Mouse (Mus musculus) stomach, embryonic 15.5 days (tissue): ENCODE measurements around the gene Hdac7. TPM values are rescaled to one million over a fixed set of nuclear protein-coding genes. Genes with fewer than 3 reads are reported as not detected.

Source experiments
- ATAC-seq: fragments of 200-750 bp; cut with Nextera tagmentation; 2 replicates; pipeline ENCODE4 v1.8.0; 2017; ENCODE audit warnings: low read depth, moderate number of reproducible peaks, moderate TSS enrichment; ENCODE audit not compliant: insufficient read depth, low FRiP score
- H3K27ac ChIP-seq: fragments of 300-500 bp; sonication (generic); 2 replicates; pipeline ENCODE4 v1.5.1; 2015; ENCODE audit warnings: mild to moderate bottlenecking, inconsistent platforms
- H3K27me3 ChIP-seq: fragments of 300-500 bp; sonication (generic); replicated peaks from 2 replicates; pipeline ENCODE4 v1.6.1; 2015; ENCODE audit warnings: inconsistent platforms
- H3K36me3 ChIP-seq: fragments of 300-500 bp; sonication (generic); 2 replicates; pipeline ENCODE4 v1.6.1; 2015; ENCODE audit warnings: inconsistent platforms
- H3K4me1 ChIP-seq: fragments of 300-500 bp; sonication (generic); 2 replicates; pipeline ENCODE4 v1.6.1; 2015; ENCODE audit warnings: inconsistent platforms
- H3K4me2 ChIP-seq: fragments of 300-500 bp; sonication (generic); 2 replicates; pipeline ENCODE4 v1.6.1; 2015; ENCODE audit warnings: mild to moderate bottlenecking, inconsistent platforms
- H3K4me3 ChIP-seq: fragments of 300-500 bp; sonication (generic); replicated peaks from 2 replicates; pipeline ENCODE4 v1.5.1; 2015; ENCODE audit warnings: inconsistent platforms
- H3K9ac ChIP-seq: fragments of 300-500 bp; sonication (generic); 2 replicates; pipeline ENCODE4 v1.6.1; 2015; ENCODE audit warnings: inconsistent platforms
- H3K9me3 ChIP-seq: fragments of 300-500 bp; sonication (generic); 2 replicates; pipeline ENCODE4 v1.6.1; 2016; ENCODE audit warnings: inconsistent platforms
- WGBS: fragments of 180-500 bp; shearing (Covaris S2); methylation state at CpG from one replicate; pipeline ENCODE4 v1.1.7; 2015; 5-methylcytosine and 5-hydroxymethylcytosine counted together
- polyA plus RNA-seq: library from polyadenylated mRNA; unstranded; fragments of >200 nt; fragmentation: Nextera tagmentation; extraction: Ambion mirVana; gene quantifications from 2 replicates; pipeline ENCODE4 v1.2.1, GENCODE M21; 2015

Gene Hdac7
- polyA plus RNA-seq, result 22.1 and 23.6 TPM in 2 replicates

DNA sequence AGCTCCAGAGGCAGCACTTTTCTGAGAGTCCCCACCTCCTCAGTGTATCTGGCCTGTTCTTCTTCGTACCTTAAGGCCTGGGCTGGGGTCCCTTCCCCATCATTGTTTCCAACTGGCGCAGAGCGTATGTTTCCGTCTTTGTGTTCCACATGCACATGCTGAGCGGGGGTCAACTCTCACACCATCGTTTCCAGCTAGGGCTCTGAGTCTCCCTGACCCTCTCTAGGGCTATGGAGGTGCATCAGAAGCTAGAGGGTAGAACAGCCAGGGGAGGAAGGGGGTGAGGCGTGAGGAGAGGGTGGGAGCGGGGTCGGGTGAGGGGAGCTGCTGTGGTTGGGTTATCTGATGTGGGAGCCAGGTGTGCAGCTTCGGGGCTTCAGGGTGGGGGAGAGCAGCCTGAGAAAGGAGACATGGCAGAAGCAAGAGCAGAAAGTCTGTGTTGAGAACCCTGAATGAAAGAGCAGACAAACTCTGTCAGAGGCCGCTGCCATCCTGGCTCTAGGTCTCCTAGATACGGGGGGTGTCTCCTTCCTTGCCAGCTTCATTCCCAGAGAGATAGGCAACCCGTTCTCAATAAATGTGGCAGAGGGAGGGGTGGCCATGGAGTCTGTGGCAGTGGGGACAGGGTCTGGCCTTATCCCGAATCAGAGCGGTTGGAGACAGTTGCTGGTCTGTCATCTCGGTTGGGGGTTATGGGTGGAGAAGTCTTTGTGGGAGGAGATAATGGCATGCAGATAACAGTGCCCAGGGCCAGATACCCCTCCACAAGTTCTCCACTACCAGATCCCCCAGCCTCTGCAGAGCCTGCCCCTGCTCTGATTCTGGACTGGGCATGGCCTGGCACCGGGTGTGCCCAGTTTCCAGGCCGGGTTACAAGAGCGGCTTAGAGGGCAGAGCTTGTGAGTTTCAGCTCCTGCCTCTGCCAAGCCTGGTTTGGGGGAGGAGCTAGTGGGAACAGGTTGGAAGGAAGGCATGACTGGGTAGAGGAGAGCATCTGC, at the start of gene Hdac7:
Gene Hdac7, minus strand, starts transcription at position 466 of the 998 bp plus-strand sequence.
- Histone ChIP-seq H3K9ac (no peak within 1 kb of the TSS), H3K27ac (no peak within 1 kb of the TSS), H3K9me3 (no peaks in the 10 kb centered on the region), H3K36me3 (no peaks in the 10 kb centered on the region), H3K4me1 (peaks cover 19% of the 10 kb centered on the region), H3K4me3 (no peak within 1 kb of the TSS), H3K27me3 (no peaks in the 10 kb centered on the region), H3K4me2 (no peak within 1 kb of the TSS)
- WGBS, result 68% methylated on average over 19 of the region's 19 CpGs
- ATAC-seq, result no peak

- Histone ChIP-seq H3K4me2 (no peak overlapping the region), H3K27ac (no peak overlapping the region), H3K36me3 (no peaks in the 10 kb centered on the region), H3K9ac (no peak overlapping the region), H3K4me3 (no peak overlapping the region), H3K27me3 (no peaks in the 10 kb centered on the region), H3K4me1 (no peaks in the 10 kb centered on the region), H3K9me3 (no peaks in the 10 kb centered on the region)
- ATAC-seq, result no peak
- WGBS, result 53% methylated on average over 8 of the region's 8 CpGs
These were observed 48.2 kb upstream of the Hdac7 start for GRCm38 (mm10) chr15:97892506-97892905.

DNA sequence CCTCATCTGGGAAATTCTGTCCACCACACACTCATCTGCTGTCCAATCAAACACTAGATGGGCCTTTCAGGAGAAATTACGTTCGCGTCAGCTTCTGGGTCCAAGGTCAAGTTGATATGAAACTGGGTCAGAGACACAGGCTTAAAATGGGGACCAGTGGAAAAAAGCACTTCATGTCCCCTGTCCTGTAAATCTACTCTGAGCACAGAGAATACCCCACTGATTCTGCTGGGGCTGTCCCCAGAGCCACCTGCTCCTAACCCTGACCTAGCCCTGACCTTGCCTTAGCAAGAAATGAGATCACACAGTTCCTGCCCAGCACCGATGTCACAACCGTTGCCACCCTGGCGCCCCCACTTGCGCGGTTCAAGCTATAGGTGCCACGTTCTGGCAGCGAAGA, 46.1 kb upstream of the Hdac7 start:
- no peak overlapping the region for H3K9ac ChIP-seq
- no peak for ATAC-seq
- WGBS, result 86% methylated on average over 10 of the region's 10 CpGs
- no peaks in the 10 kb centered on the region for H3K36me3 ChIP-seq
- no peak overlapping the region for H3K4me2 ChIP-seq
- H3K27me3 ChIP-seq, result no peaks in the 10 kb centered on the region
- H3K4me1 ChIP-seq, result no peaks in the 10 kb centered on the region
- no peak overlapping the region for H3K27ac ChIP-seq
- no peaks in the 10 kb centered on the region for H3K9me3 ChIP-seq
- no peak overlapping the region for H3K4me3 ChIP-seq

GRCm38 (mm10) chr15:97890017-97890416, 45.7 kb upstream of the Hdac7 start:
- Histone ChIP-seq H3K27me3 (no peaks in the 10 kb centered on the region), H3K9me3 (no peaks in the 10 kb centered on the region), H3K9ac (no peak overlapping the region), H3K27ac (no peak overlapping the region), H3K4me2 (no peak overlapping the region), H3K4me3 (no peak overlapping the region), H3K4me1 (no peaks in the 10 kb centered on the region), H3K36me3 (no peaks in the 10 kb centered on the region)
- 64% methylated on average over 11 of the region's 11 CpGs for WGBS
- no peak for ATAC-seq

DNA sequence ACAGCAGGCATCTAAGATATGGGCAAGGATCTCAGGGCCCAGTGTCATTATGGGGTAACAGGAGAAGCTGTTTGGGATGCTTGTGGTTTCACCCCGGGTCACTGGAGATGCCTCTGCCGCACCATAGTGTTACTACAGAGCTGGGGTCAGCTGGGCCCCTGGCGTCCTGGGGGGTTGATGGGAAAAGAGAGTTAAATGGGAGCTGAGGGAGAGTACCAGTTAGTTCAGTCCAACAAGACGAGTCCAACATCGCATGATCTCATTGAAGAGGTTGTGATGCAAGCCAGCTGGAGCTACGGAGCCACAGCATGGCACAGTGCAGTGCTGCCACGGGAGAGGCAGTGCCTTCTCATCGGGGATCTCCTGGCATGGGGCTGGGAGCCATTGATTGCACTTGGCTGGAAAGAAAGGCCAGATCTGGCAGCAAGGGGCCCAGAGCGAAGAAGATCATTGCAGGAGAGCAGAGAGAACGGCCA, 43.3 kb upstream of the Hdac7 start:
- H3K27me3 ChIP-seq, result no peaks in the 10 kb centered on the region
- H3K4me2 ChIP-seq, result no peak overlapping the region
- no peak overlapping the region for H3K9ac ChIP-seq
- no peaks in the 10 kb centered on the region for H3K36me3 ChIP-seq
- 77% methylated on average over 10 of the region's 10 CpGs for WGBS
- no peak overlapping the region for H3K27ac ChIP-seq
- H3K9me3 ChIP-seq, result no peaks in the 10 kb centered on the region
- no peaks in the 10 kb centered on the region for H3K4me1 ChIP-seq
- no peak for ATAC-seq
- H3K4me3 ChIP-seq, result no peak overlapping the region

- 86% methylated on average over 8 of the region's 8 CpGs for WGBS
- H3K4me1 ChIP-seq, result no peaks in the 10 kb centered on the region
- no peak overlapping the region for H3K4me2 ChIP-seq
- no peak for ATAC-seq
- H3K27ac ChIP-seq, result no peak overlapping the region
- H3K9me3 ChIP-seq, result no peaks in the 10 kb centered on the region
- H3K4me3 ChIP-seq, result no peak overlapping the region
- no peaks in the 10 kb centered on the region for H3K27me3 ChIP-seq
- no peaks in the 10 kb centered on the region for H3K36me3 ChIP-seq
- no peak overlapping the region for H3K9ac ChIP-seq
These were observed 37.1 kb upstream of the Hdac7 start for GRCm38 (mm10) chr15:97881423-97881822.

- ATAC-seq, result no peak
- Histone ChIP-seq H3K36me3 (no peaks in the 10 kb centered on the region), H3K9me3 (no peaks in the 10 kb centered on the region), H3K4me3 (no peak overlapping the region), H3K9ac (no peak overlapping the region), H3K4me2 (no peak overlapping the region), H3K27me3 (no peaks in the 10 kb centered on the region), H3K4me1 (no peaks in the 10 kb centered on the region), H3K27ac (no peak overlapping the region)
- 72% methylated on average over 9 of the region's 9 CpGs for WGBS
These were observed 36.1 kb upstream of the Hdac7 start for GRCm38 (mm10) chr15:97880441-97880840.

GRCm38 (mm10) chr15:97878696-97879328, 34.5 kb upstream of the Hdac7 start:
- no peaks in the 10 kb centered on the region for H3K4me1 ChIP-seq
- no peak overlapping the region for H3K4me3 ChIP-seq
- H3K36me3 ChIP-seq, result no peaks in the 10 kb centered on the region
- no peak overlapping the region for H3K4me2 ChIP-seq
- H3K9me3 ChIP-seq, result no peaks in the 10 kb centered on the region
- H3K9ac ChIP-seq, result no peak overlapping the region
- ATAC-seq, result no peak
- no peaks in the 10 kb centered on the region for H3K27me3 ChIP-seq
- WGBS, result 57% methylated on average over 7 of the region's 7 CpGs
- no peak overlapping the region for H3K27ac ChIP-seq

DNA sequence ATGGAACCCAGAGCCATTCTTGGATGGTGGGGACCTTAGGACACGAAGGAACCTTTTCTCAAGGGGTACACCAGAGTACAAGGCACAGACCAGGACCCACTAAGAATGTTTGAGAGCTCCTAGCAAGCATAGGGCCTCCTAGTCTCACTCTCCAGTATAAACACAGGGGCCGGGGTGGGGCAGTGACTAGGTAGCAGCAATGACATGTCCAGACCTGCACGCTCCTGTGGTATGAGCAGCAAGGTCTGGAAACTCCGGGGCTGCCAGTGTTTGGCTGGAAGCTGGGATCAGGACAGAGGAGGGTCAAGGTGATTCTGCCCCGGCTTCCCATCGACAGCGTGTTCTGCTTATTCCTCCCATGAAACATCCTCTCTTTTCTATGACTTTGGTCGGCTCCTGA, 31.5 kb upstream of the Hdac7 start:
- ATAC-seq, result 0 out of 2 replicates have a peak, but pooled peaks have one; percentile 56

DNA sequence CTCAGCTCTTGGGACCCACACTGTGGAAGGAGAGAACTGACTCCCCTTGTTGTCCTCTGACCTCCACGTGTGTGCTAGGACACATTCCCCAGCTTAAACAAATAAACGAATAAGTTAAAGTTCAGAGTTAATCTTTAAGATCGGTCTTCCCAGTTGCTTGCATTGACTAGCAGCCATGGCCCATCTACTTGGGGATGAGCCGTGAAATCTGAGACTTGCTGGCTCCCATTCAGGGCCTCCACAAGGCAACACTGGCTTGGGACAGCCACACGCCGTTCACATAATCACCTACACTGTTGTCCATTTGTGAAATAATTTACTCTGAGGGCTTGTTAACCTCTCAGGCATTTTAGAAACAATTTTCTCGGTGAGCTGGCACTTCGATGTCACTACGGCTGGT, 29.4 kb upstream of the Hdac7 start:
- no peak overlapping the region for H3K27ac ChIP-seq
- H3K27me3 ChIP-seq, result no peaks in the 10 kb centered on the region
- no peaks in the 10 kb centered on the region for H3K9me3 ChIP-seq
- H3K4me1 ChIP-seq, result no peaks in the 10 kb centered on the region
- no peak for ATAC-seq
- WGBS, result 70% methylated on average over 9 of the region's 9 CpGs
- H3K4me2 ChIP-seq, result no peak overlapping the region
- no peak overlapping the region for H3K9ac ChIP-seq
- H3K36me3 ChIP-seq, result no peaks in the 10 kb centered on the region
- H3K4me3 ChIP-seq, result no peak overlapping the region

More for the DNA sequence above, 31.5 kb upstream of the Hdac7 start:
- H3K4me3 ChIP-seq, result no peak overlapping the region
- no peaks in the 10 kb centered on the region for H3K27me3 ChIP-seq
- no peaks in the 10 kb centered on the region for H3K36me3 ChIP-seq
- no peaks in the 10 kb centered on the region for H3K4me1 ChIP-seq
- no peaks in the 10 kb centered on the region for H3K9me3 ChIP-seq
- no peak overlapping the region for H3K9ac ChIP-seq
- no peak overlapping the region for H3K27ac ChIP-seq
- 73% methylated on average over 8 of the region's 8 CpGs for WGBS
- H3K4me2 ChIP-seq, result no peak overlapping the region

- H3K27me3 ChIP-seq, result no peaks in the 10 kb centered on the region
- H3K27ac ChIP-seq, result no peak overlapping the region
- no peak for ATAC-seq
- no peaks in the 10 kb centered on the region for H3K36me3 ChIP-seq
- no peaks in the 10 kb centered on the region for H3K9me3 ChIP-seq
- WGBS, result 89% methylated on average over 8 of the region's 8 CpGs
- no peak overlapping the region for H3K9ac ChIP-seq
- no peak overlapping the region for H3K4me2 ChIP-seq
- no peaks in the 10 kb centered on the region for H3K4me1 ChIP-seq
- H3K4me3 ChIP-seq, result no peak overlapping the region
These were observed 27.9 kb upstream of the Hdac7 start for GRCm38 (mm10) chr15:97872161-97872560.
